Mouse (Mus musculus): ENCODE data around the gene Tfap4.
A peak's percentile ranks its signal among the peaks of the same experiment; 100 is the strongest.
"Not testable (repeated sequence)": the region's sequence is repeated elsewhere in the genome, so short reads cannot be mapped to it uniquely, and the experiment has no call there.

The Tfap4 gene

GRCm38 (mm10) chr16:4551885-4552284 lies 7.8 kb downstream of the Tfap4 start:
- DNase-seq = no peak

GRCm38 (mm10) chr16:4551056-4551455 lies 8.6 kb downstream of the Tfap4 start:
- DNase-seq = peak; percentile 80

GRCm38 (mm10) chr16:4548953-4549688 lies 10.5 kb downstream of the Tfap4 start:
- DNase-seq = no peak

- DNase-seq = no peak
These were observed 12.0 kb downstream of the Tfap4 start for GRCm38 (mm10) chr16:4547611-4548010.

- no peak for DNase-seq
These were observed 12.8 kb downstream of the Tfap4 start for GRCm38 (mm10) chr16:4546838-4547237.

GRCm38 (mm10) chr16:4544845-4545244 lies 14.8 kb downstream of the Tfap4 start:
- no peak for DNase-seq

GRCm38 (mm10) chr16:4543266-4543665 lies 16.4 kb downstream of the Tfap4 start:
- DNase-seq = no peak

- DNase-seq = no peak
These were observed 17.3 kb downstream of the Tfap4 start for GRCm38 (mm10) chr16:4542236-4542774.

GRCm38 (mm10) chr16:4541501-4542198 lies 18.0 kb downstream of the Tfap4 start, which contains the start of gene Srl:
Gene Srl, minus strand, starts transcription at chr16:4541816.
- peak; percentile 100 for DNase-seq

GRCm38 (mm10) chr16:4541033-4541432 lies 18.6 kb downstream of the Tfap4 start:
- no peak for DNase-seq

GRCm38 (mm10) chr16:4540064-4540775 lies 19.4 kb downstream of the Tfap4 start:
- no peak for DNase-seq

GRCm38 (mm10) chr16:4539521-4539920 lies 20.1 kb downstream of the Tfap4 start:
- no peak for DNase-seq

GRCm38 (mm10) chr16:4537616-4538358 lies 21.9 kb downstream of the Tfap4 start:
- DNase-seq = no peak

GRCm38 (mm10) chr16:4527373-4527772 lies 32.3 kb downstream of the Tfap4 start:
- DNase-seq = not testable (repeated sequence)

- DNase-seq = no peak
These were observed 36.2 kb downstream of the Tfap4 start for GRCm38 (mm10) chr16:4523313-4524004.

GRCm38 (mm10) chr16:4522879-4523278 lies 36.8 kb downstream of the Tfap4 start:
- no peak for DNase-seq

GRCm38 (mm10) chr16:4521735-4522530 lies 37.7 kb downstream of the Tfap4 start:
- no peak for DNase-seq

GRCm38 (mm10) chr16:4521074-4521667 lies 38.5 kb downstream of the Tfap4 start:
- DNase-seq = no peak

GRCm38 (mm10) chr16:4520673-4521072 lies 39.0 kb downstream of the Tfap4 start:
- no peak for DNase-seq

GRCm38 (mm10) chr16:4519825-4520224 lies 39.8 kb downstream of the Tfap4 start:
- DNase-seq = no peak

GRCm38 (mm10) chr16:4519157-4519556 lies 40.5 kb downstream of the Tfap4 start:
- no peak for DNase-seq
